Mouse (Mus musculus) neural tube, embryonic 12.5 days (tissue): Measurements from ENCODE around the gene Gm28043. TPM values are rescaled to one million over a fixed set of nuclear protein-coding genes. Genes with fewer than 3 reads are reported as not detected.
A peak's percentile ranks its signal among the peaks of the same experiment; 100 is the strongest.
"Not testable (repeated sequence)": the region's sequence is repeated elsewhere in the genome, so short reads cannot be mapped to it uniquely, and the experiment has no call there.

Experiments used
- ATAC-seq: fragments of 200-750 bp; cut with Nextera tagmentation; 2 replicates; pipeline ENCODE4 v1.8.0; 2017; ENCODE audit warnings: low read depth, mild to moderate bottlenecking, moderate TSS enrichment, moderate library complexity; ENCODE audit not compliant: low FRiP score
- H3K27ac ChIP-seq: fragments of 300-500 bp; sonication (generic); 2 replicates; pipeline ENCODE4 v1.5.1; 2016
- H3K27me3 ChIP-seq: fragments of 300-500 bp; sonication (generic); replicated peaks from 2 replicates; pipeline ENCODE4 v1.6.1; 2016; ENCODE audit warnings: mild to moderate bottlenecking
- H3K36me3 ChIP-seq: fragments of 300-500 bp; sonication (generic); 2 replicates; pipeline ENCODE4 v1.6.1; 2016; ENCODE audit warnings: mild to moderate bottlenecking
- H3K4me1 ChIP-seq: fragments of 300-500 bp; sonication (generic); 2 replicates; pipeline ENCODE4 v1.6.1; 2016
- H3K4me2 ChIP-seq: fragments of 300-500 bp; sonication (generic); replicated peaks from 2 replicates; pipeline ENCODE4 v1.6.1; 2016; ENCODE audit warnings: mild to moderate bottlenecking
- H3K4me3 ChIP-seq: fragments of 300-500 bp; sonication (generic); 2 replicates; pipeline ENCODE4 v1.5.1; 2016
- H3K9ac ChIP-seq: fragments of 300-500 bp; sonication (generic); 2 replicates; pipeline ENCODE4 v1.6.1; 2016; ENCODE audit warnings: mild to moderate bottlenecking
- H3K9me3 ChIP-seq: fragments of 300-500 bp; sonication (generic); 2 replicates; pipeline ENCODE4 v1.6.1; 2016; ENCODE audit warnings: mild to moderate bottlenecking
- WGBS: fragments of 180-500 bp; shearing (Covaris S2); methylation state at CpG from one replicate; pipeline ENCODE4 v1.1.7; 2016; 5-methylcytosine and 5-hydroxymethylcytosine counted together
- polyA plus RNA-seq: library from polyadenylated mRNA; unstranded; fragments of >200 nt; fragmentation: Nextera tagmentation; extraction: Ambion mirVana; gene quantifications from 2 replicates; pipeline ENCODE4 v1.2.1, GENCODE M21; 2016

Gene Gm28043
- polyA plus RNA-seq, 1 experiment from 2014 or later, result 3.7 TPM

DNA sequence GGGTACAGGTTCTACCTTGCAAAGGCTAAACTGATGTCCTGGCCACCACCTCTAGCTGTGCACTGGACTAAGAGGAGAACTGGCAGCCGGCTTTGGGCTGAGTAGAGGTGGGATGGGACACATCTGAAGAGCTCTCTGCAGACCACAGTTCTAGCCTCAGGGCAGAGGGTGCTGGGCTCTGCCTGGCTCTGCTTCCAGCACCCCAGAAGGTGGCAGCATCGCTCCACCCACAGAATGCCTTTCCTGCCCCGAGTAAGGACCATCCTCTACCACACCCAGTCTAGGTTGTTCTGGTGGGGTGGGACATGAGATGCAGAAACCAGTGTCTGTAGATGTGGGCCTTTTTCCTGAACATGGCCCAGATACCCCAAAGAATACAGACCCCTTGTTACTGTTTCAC is 90.1 kb downstream of the Gm28043 start:
- no peak overlapping the region for H3K4me2 ChIP-seq
- no peak overlapping the region for H3K9ac ChIP-seq
- peaks cover 44% of the 10 kb centered on the region for H3K36me3 ChIP-seq
- no peaks in the 10 kb centered on the region for H3K27me3 ChIP-seq
- H3K4me1 ChIP-seq, result peaks cover 42% of the 10 kb centered on the region
- ATAC-seq, result peak; percentile 46; the same call in 1 of the 2 replicates
- 23% methylated on average over 3 of the region's 3 CpGs for WGBS
- no peaks in the 10 kb centered on the region for H3K9me3 ChIP-seq
- no peak overlapping the region for H3K27ac ChIP-seq
- no peak overlapping the region for H3K4me3 ChIP-seq

DNA sequence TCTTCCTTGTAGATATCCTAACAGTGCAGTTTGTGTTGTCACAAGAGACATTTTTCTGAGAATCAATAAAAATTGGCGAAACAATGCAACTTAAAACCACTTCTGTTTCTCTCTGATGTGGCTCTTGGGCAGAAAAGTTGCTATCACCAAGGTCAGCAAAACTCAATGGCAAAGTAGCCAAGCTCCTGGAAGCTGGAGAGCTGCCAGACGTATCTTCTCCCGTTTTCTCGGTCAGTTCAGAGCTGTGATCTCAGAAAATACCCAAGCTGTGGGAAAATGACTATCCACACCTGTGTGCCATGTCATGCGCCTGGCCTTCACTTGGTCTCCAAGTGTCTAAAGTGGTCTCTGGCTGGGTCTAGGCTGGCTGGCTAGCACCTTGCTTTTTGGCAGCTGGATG is 91.2 kb downstream of the Gm28043 start:
- Histone ChIP-seq H3K36me3 (peaks cover 34% of the 10 kb centered on the region), H3K9me3 (no peaks in the 10 kb centered on the region), H3K4me3 (no peak overlapping the region), H3K27me3 (no peaks in the 10 kb centered on the region), H3K4me2 (no peak overlapping the region), H3K27ac (no peak overlapping the region), H3K4me1 (peaks cover 51% of the 10 kb centered on the region), H3K9ac (no peak overlapping the region)
- ATAC-seq, result no peak
- 87% methylated on average over 5 of the region's 5 CpGs for WGBS

DNA sequence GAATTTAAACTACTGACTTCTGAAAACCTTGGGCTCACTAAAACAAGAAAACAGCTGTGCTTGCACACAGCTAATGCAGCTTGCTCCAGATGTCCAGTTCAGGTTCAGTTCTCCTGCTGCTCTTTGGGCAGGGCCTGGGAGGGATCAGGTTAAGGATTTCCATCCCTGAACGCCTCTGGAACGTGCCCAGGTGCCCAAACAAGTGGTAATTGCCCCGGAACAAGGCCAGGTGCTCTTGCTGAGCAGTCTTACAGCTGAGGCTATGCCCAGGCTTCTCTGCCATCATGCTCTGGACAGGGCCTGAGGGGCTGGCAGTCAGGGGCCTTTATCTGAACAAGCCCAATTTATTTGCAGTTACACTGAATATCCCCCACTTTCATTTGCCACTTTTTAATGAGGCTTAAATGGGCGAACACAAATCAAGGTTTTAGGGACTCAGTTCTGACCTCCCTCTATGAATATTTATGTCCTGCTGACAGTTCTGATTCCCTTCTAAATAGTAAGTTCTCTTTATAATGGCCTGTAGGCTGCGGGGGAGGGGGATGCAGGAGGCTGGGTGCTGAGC is 92.4 kb downstream of the Gm28043 start:
- Histone ChIP-seq H3K9me3 (no peaks in the 10 kb centered on the region), H3K27me3 (no peaks in the 10 kb centered on the region), H3K36me3 (peaks cover 22% of the 10 kb centered on the region), H3K4me1 (peaks cover 63% of the 10 kb centered on the region), H3K9ac (no peak overlapping the region), H3K4me3 (no peak overlapping the region), H3K27ac (no peak overlapping the region), H3K4me2 (no peak overlapping the region)
- 38% methylated on average over 5 of the region's 5 CpGs for WGBS
- ATAC-seq, result no peak; the same call in 1 of the 2 replicates

DNA sequence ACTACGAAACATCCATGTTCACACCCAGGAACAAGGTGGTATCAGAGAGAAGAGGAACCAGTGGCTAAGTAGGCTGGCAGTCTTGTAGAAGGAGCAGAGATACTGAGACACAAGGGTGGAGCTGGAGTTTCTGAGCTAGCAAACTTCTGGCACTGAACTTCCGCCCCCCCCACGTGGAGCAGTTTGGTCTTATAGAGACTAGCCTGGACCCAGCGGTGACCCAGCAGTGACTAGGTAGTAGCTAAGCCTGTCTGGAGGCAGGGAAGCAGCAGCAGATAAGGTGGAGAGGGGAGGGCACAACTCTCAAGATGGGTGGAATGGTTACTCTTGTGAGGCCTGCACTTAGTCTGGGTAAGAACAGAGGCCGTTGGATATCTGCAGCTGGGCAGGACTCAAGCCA is 94.1 kb downstream of the Gm28043 start:
- Histone ChIP-seq H3K27me3 (no peaks in the 10 kb centered on the region), H3K36me3 (peaks cover 5% of the 10 kb centered on the region), H3K4me2 (no peak overlapping the region), H3K9me3 (no peaks in the 10 kb centered on the region), H3K27ac (no peak overlapping the region), H3K4me1 (peaks cover 64% of the 10 kb centered on the region), H3K4me3 (no peak overlapping the region), H3K9ac (no peak overlapping the region)
- WGBS, result 84% methylated on average over 5 of the region's 5 CpGs
- no peak for ATAC-seq

DNA sequence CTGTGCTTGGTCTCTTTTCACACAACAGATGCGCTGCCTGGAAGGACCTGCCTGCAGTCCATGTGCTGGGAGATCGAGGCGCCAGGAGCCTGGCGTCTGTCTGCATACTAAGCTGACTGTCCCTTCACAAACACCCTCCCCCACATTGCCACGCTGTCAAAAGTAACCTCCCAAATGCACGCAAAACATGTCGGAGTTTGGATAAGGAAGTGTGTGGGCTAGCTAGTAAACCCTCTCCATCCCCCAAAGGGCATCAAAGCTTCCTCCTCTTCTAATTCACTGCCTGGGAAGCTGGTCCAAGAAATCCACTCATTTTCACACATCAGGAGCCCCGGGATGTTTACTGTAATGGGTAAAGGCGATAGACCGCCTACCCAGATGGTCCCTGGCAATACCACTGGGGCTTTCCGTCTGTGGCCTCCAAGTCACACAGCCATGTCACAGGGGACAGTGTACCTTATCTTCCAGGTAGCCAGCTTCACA is 95.9 kb downstream of the Gm28043 start:
- ATAC-seq, result no peak
- Histone ChIP-seq H3K9ac (no peak overlapping the region), H3K9me3 (no peaks in the 10 kb centered on the region), H3K4me2 (no peak overlapping the region), H3K27ac (no peak overlapping the region), H3K36me3 (no peaks in the 10 kb centered on the region), H3K27me3 (no peaks in the 10 kb centered on the region), H3K4me3 (no peak overlapping the region), H3K4me1 (peaks cover 64% of the 10 kb centered on the region)
- 77% methylated on average over 11 of the region's 11 CpGs for WGBS

DNA sequence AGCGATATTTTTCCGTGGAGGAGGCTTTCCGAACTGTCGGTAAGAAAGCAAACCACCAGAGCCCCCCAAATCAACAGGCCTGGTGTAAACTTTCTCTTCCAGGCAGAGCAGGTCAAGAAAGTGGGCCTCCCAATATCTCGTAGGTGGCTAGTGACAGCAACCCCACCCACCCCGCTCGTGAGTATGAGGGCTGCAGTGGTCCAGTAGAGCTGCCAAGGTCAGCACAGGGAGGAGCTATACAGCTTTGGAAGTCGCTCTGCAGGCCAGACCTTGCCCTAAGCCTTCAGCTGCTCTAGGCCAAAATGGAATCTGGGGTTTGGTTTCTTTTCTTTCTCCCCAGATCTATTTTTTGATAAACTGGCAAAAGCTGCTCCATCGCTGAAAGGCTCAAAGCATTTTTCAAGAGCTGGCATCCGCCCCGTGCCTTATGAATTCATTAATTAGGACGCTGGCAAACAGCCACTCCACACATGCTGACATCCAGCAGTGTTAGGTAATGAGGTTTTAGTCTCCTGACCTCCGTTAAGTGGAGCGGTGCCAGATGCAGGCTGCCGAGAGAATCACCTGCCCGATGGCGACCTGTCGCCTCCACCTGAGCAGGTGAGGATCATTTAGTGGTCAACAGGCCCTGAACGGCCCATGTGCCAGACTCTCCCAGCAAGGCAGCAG is 96.5 kb downstream of the Gm28043 start:
- peaks cover 67% of the 10 kb centered on the region for H3K4me1 ChIP-seq
- H3K27me3 ChIP-seq, result no peaks in the 10 kb centered on the region
- H3K4me2 ChIP-seq, result no peak overlapping the region
- H3K27ac ChIP-seq, result no peak overlapping the region
- H3K4me3 ChIP-seq, result no peak overlapping the region
- no peak for ATAC-seq
- no peaks in the 10 kb centered on the region for H3K36me3 ChIP-seq
- WGBS, result 78% methylated on average over 19 of the region's 19 CpGs
- no peaks in the 10 kb centered on the region for H3K9me3 ChIP-seq
- H3K9ac ChIP-seq, result no peak overlapping the region

DNA sequence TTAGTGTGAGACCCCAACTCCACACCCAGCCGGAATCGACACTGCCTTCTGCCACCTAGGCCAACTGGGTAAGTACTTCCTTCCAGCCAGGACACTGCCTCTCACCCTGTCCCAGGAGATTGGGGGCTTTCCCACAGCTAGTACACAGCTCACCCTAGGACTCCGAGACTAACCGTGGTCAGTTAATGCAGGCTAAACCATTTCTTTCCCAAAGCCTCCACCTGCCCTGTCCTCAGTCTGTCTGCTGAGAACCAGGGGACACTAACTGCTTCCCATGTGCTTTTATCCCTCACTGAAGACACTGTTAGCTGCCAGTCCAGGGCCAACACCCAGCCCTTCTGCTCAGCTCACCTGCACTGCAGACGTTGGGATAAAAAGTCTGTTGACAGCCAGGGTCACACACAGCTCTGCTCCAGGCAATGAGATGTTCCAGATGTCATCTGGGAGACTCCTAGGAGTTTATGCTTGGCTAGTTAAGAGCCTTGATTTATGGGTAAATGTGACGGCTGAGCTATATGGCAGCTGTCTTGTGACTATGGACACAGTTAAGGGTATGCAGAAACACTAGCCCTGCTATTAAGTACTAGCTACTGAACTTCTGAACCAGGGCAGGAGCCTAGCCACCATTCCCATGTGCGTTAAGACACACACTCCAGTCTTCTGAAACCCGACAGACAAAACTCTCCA is 97.2 kb downstream of the Gm28043 start:
- H3K4me1 ChIP-seq, result peaks cover 66% of the 10 kb centered on the region

DNA sequence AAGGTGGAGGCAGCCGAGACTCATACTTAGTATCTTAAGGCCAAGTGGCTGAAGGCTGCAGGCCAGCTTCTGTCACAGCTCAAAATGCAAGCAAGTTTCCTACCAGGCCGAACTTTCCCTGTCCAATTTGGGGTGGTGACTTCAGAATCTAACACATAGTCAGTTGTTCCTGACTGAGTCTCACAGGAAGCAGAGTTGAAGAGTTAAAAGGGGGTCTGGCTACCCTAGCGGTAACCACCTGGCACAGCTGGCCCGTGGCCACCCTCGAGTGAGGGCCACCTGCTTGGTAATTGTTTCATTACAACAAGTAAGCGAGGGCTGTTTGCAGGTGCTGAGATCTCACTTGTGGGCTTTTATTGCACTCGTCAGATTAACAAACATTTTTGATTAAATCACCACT is 97.9 kb downstream of the Gm28043 start:
- 59% methylated on average over 7 of the region's 7 CpGs for WGBS
- Histone ChIP-seq H3K4me2 (no peak overlapping the region), H3K4me1 (peaks cover 59% of the 10 kb centered on the region), H3K36me3 (no peaks in the 10 kb centered on the region), H3K27ac (no peak overlapping the region), H3K9me3 (no peaks in the 10 kb centered on the region), H3K4me3 (no peak overlapping the region), H3K9ac (no peak overlapping the region), H3K27me3 (no peaks in the 10 kb centered on the region)
- ATAC-seq, result no peak

More for the DNA sequence above, 97.2 kb downstream of the Gm28043 start:
- H3K4me3 ChIP-seq, result no peak overlapping the region
- H3K36me3 ChIP-seq, result no peaks in the 10 kb centered on the region
- H3K27me3 ChIP-seq, result no peaks in the 10 kb centered on the region
- WGBS, result 65% methylated on average over 8 of the region's 8 CpGs
- no peak overlapping the region for H3K27ac ChIP-seq
- H3K9ac ChIP-seq, result no peak overlapping the region
- no peaks in the 10 kb centered on the region for H3K9me3 ChIP-seq
- H3K4me2 ChIP-seq, result no peak overlapping the region
- ATAC-seq, result no peak

DNA sequence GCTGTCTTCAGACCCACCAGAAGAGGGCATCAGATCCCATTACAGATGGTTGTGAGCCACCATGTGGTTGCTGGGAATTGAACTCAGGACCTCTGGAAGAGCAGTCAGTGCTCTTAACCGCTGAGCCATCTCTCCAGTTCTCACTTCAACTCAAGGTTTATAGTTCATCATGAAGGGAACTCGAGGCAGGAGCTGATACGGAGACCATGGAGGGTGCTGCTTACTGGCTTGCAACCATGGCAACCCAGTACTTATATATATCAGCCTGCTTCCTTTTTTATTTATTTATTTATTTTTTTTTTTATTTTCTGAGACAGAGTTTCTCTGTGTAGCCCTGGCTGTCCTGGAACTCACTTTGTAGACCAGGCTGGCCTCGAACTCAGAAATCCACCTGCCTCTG is 99.1 kb downstream of the Gm28043 start:
- ATAC-seq, H3K4me3 ChIP-seq, H3K36me3 ChIP-seq, H3K27ac ChIP-seq, H3K9ac ChIP-seq, H3K27me3 ChIP-seq, H3K4me2 ChIP-seq, H3K9me3 ChIP-seq: not testable (repeated sequence)
- H3K4me1 ChIP-seq, result peaks cover 47% of the 10 kb centered on the region
- whole genome bisulfite sequencing, result 98% methylated on average over 4 of the region's 4 CpGs

DNA sequence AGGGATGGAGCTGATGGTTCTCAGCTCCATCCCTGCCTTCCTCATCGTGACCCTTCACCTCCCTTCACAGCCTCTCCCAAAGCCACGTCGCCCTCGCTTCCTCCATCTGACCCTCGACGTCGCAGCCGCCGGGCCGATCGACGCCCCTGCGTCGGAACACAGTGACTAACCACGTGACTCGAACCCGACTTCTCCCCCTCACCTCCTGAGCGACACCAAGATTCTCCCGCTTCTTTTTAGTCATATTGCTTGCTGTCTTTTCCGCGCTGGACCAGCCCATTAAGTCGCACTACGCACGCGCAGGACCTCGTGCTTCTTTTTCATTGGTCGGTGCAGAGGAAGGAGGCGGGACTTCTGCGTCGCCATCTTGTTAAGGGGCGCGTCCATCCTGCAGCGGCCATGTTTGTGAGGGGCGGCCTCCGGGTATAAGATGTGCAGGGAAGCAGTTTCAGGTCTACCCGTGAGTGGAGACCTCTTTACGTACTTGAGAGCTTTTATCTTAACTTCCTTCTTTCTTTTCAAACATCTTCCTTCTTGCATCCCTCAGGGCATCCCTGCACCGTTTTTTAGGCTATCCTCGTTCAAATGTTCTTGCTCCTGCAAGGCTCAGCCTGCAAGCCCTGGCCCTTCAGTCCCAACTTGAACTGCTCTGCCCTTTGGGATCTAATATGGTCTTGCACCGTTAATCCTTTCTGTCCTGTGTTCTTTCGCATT is 102.2 kb downstream of the Gm28043 start, which contains the start of gene Ccdc167:
Gene Ccdc167, minus strand, starts transcription at position 313 of the 714 bp plus-strand sequence.
- Histone ChIP-seq H3K36me3 (no peaks in the 10 kb centered on the region), H3K4me3 (peak within 1 kb of the TSS; percentile 44), H3K9ac (peak within 1 kb of the TSS; percentile 58), H3K9me3 (no peaks in the 10 kb centered on the region), H3K4me1 (peaks cover 18% of the 10 kb centered on the region), H3K27ac (no peak within 1 kb of the TSS), H3K27me3 (no peaks in the 10 kb centered on the region), H3K4me2 (peak within 1 kb of the TSS; percentile 63)
- WGBS, result 7% methylated on average over 41 of the region's 41 CpGs
- peak; percentile 95 for ATAC-seq

DNA sequence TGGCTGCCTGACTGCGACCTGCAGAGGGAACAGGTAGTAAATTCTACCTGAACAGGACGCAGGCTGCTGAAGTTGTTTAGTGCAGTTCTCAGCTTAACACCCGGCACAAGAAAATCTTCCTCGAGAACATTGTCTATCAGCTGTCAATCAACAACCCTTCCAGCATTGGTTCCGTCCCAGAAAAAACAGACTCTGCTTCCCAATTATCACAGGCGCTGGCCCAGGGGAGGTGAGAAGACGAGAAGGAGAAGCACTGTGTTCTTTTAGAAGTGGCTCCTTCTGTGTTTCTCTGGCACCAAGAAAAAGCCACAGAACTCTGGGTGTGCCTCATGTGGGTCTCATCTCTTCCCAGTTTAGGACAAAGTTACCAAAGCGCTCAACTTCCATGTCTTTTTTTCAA is 104.0 kb downstream of the Gm28043 start:
- Histone ChIP-seq H3K4me3 (no peak overlapping the region), H3K27me3 (no peaks in the 10 kb centered on the region), H3K36me3 (no peaks in the 10 kb centered on the region), H3K4me2 (no peak overlapping the region), H3K9me3 (no peaks in the 10 kb centered on the region), H3K27ac (no peak overlapping the region), H3K9ac (no peak overlapping the region), H3K4me1 (peaks cover 9% of the 10 kb centered on the region)
- 86% methylated on average over 8 of the region's 8 CpGs for WGBS
- no peak for ATAC-seq
